Comparison of ENCODE assay signal across 25 mouse cellular contexts in genomic region chr17:15267721-15268120, GRCm38 (mm10).
DNase-seq lines count a peak whose midpoint lies in the region; ATAC-seq and TF ChIP-seq lines count a peak whose summit lies in the region.
"Had no signal": no experiment of that assay in that cellular context is flagged by ENCODE, and none has a peak within 500 bp of the region (broad histone marks: within the 10 kb centered on the region; RNA-seq: fewer than 3 reads in every experiment).

No protein-coding gene starts in this region.

- H3K4me3 ChIP-seq in hindbrain, postnatal 0 days (ENCODE audit: low read length): no peak overlapping the region
- no peak overlapping the region for H3K4me3 ChIP-seq in hindbrain, embryonic 11.5 days (ENCODE audit: low read depth, low read length)
- H3K4me3 ChIP-seq: embryonic facial prominence, embryonic 13.5 days; forebrain, embryonic 10.5 days; forebrain, embryonic 13.5 days; hindbrain, embryonic 10.5 days had no signal

- H3K4me1 ChIP-seq in hindbrain, postnatal 0 days (ENCODE audit: insufficient read depth, low read length): no peaks in the 10 kb centered on the region
- H3K4me1 ChIP-seq in hindbrain, embryonic 11.5 days (replicated peaks; ENCODE audit: control insufficient read depth, insufficient read depth, low read length): no peaks in the 10 kb centered on the region
- H3K4me1 ChIP-seq: forebrain, embryonic 13.5 days had no signal

- no peak for TF ChIP-seq POLR2A in brain, embryonic 14.5 days (IDR thresholded peaks at IDR 0.05; ENCODE audit: borderline replicate concordance, extremely low read depth, insufficient read depth, insufficient read length, poor library complexity, severe bottlenecking)

- no peaks in the 10 kb centered on the region for H3K36me3 ChIP-seq in hindbrain, postnatal 0 days (ENCODE audit: insufficient read depth, low read length)
- H3K36me3 ChIP-seq in hindbrain, embryonic 11.5 days (ENCODE audit: control insufficient read depth, insufficient read depth, low read length): no peaks in the 10 kb centered on the region
- H3K36me3 ChIP-seq: embryonic facial prominence, embryonic 13.5 days; forebrain, embryonic 10.5 days; hindbrain, embryonic 10.5 days had no signal

- DNase-seq in hindbrain, postnatal 0 days (ENCODE audit: low spot score): peak; percentile 17
- no peak for DNase-seq in hindbrain, embryonic 11.5 days (ENCODE audit: low spot score)
- peak; percentile 73 for DNase-seq in Muller cell, postnatal 12 days (ENCODE audit: inconsistent ontology term)
- peak; percentile 26 for DNase-seq in brain, embryonic 14.5 days (ENCODE audit: low read depth)
- DNase-seq in adrenal gland, adult 2 months: no peak
- no peak for DNase-seq in testis, postnatal 10 days (ENCODE audit: low spot score)
- DNase-seq: adrenal gland, postnatal 10 days; adrenal gland, postnatal 36 days; cerebellum, adult 11 months; cerebellum, adult 2 months; cerebellum, adult 9-11 months; cerebellum, postnatal 25 days; gastrocnemius, postnatal 10 days; gastrocnemius, postnatal 36 days; heart, postnatal 36 days had no signal

- no peak for TF ChIP-seq CTCF in hindbrain, postnatal 0 days (IDR thresholded peaks at IDR 0.05; ENCODE audit: low read depth)
- no peak for TF ChIP-seq CTCF in brain, embryonic 14.5 days (IDR thresholded peaks at IDR 0.05; ENCODE audit: borderline replicate concordance, extremely low read depth, insufficient read depth, insufficient read length)

- WGBS in hindbrain, postnatal 0 days: 57% methylated on average over 7 of the region's 7 CpGs
- 65% methylated on average over 7 of the region's 7 CpGs for WGBS in hindbrain, embryonic 11.5 days

- H3K27ac ChIP-seq in hindbrain, postnatal 0 days: no peak overlapping the region
- H3K27ac ChIP-seq in hindbrain, embryonic 11.5 days (ENCODE audit: low read depth, low read length): no peak overlapping the region
- H3K27ac ChIP-seq: embryonic facial prominence, embryonic 13.5 days; forebrain, embryonic 10.5 days; forebrain, embryonic 13.5 days; hindbrain, embryonic 10.5 days; hindbrain, embryonic 14.5 days had no signal

- H3K9me3 ChIP-seq in hindbrain, postnatal 0 days (ENCODE audit: low read length): no peaks in the 10 kb centered on the region
- H3K9me3 ChIP-seq in hindbrain, embryonic 11.5 days (ENCODE audit: control insufficient read depth, low read length): no peaks in the 10 kb centered on the region
- H3K9me3 ChIP-seq: embryonic facial prominence, embryonic 13.5 days; forebrain, embryonic 10.5 days; forebrain, embryonic 13.5 days; hindbrain, embryonic 10.5 days had no signal

- H3K9ac ChIP-seq in hindbrain, postnatal 0 days (replicated peaks; ENCODE audit: low read length): no peak overlapping the region
- H3K9ac ChIP-seq in hindbrain, embryonic 11.5 days (ENCODE audit: low read depth, low read length): no peak overlapping the region
- H3K9ac ChIP-seq: embryonic facial prominence, embryonic 13.5 days; forebrain, embryonic 13.5 days; hindbrain, embryonic 14.5 days had no signal

- no peak for ATAC-seq in hindbrain, postnatal 0 days
- ATAC-seq in hindbrain, embryonic 11.5 days (ENCODE audit: low FRiP score): no peak
- ATAC-seq: activated CD4-positive, CD25-positive, alpha-beta regulatory T cell, adult 4 months; CD4-positive, CD25-positive, alpha-beta regulatory T cell, adult 4 months; forebrain, embryonic 13.5 days; forebrain, embryonic 16.5 days; intestine, embryonic 16.5 days had no signal

- H3K4me2 ChIP-seq in hindbrain, postnatal 0 days (ENCODE audit: low read depth, low read length): no peak overlapping the region
- no peak overlapping the region for H3K4me2 ChIP-seq in hindbrain, embryonic 11.5 days (replicated peaks; ENCODE audit: low read depth, low read length)
- H3K4me2 ChIP-seq: embryonic facial prominence, embryonic 13.5 days; forebrain, embryonic 13.5 days; heart, embryonic 11.5 days; hindbrain, embryonic 14.5 days had no signal

- H3K27me3 ChIP-seq in hindbrain, postnatal 0 days (ENCODE audit: insufficient read depth, low read length): no peaks in the 10 kb centered on the region
- no peaks in the 10 kb centered on the region for H3K27me3 ChIP-seq in hindbrain, embryonic 11.5 days (ENCODE audit: control insufficient read depth, insufficient read depth, low read length)
- H3K27me3 ChIP-seq: embryonic facial prominence, embryonic 13.5 days; forebrain, embryonic 13.5 days had no signal

Comparison
In these comparisons a context has a peak if more than half of its experiments do, and no peak if none do; other contexts are left out.
1. DNase-seq: peak in hindbrain, postnatal 0 days (single experiment), Muller cell, postnatal 12 days (single experiment) and brain, embryonic 14.5 days (single experiment); none in hindbrain, embryonic 11.5 days (single experiment), adrenal gland, adult 2 months (single experiment) and testis, postnatal 10 days (single experiment).